Mouse (Mus musculus) lung, adult 2 months (tissue): ENCODE measurements around the gene Ccdc90b.

Experiments
- CTCF ChIP-seq: fragments of 200-500 bp; IDR thresholded peaks from 2 replicates; pipeline ENCODE4 v1.5.1; 2011; ENCODE audit warnings: mild to moderate bottlenecking, low read length, control low read depth; ENCODE audit not compliant: insufficient read depth
- POLR2A ChIP-seq: fragments of 200-500 bp; IDR thresholded peaks from 2 replicates; pipeline ENCODE4 v1.6.1; 2011; ENCODE audit warnings: low read depth, mild to moderate bottlenecking, control low read depth, low read length, borderline replicate concordance; ENCODE audit errors: extremely low read depth

GRCm38 (mm10) chr7:92546763-92547162, 14.2 kb upstream of the Ccdc90b start:
- TF ChIP-seq CTCF (no peak), POLR2A (no peak)
